Mouse (Mus musculus) cortical plate, adult 2 months (tissue): Measurements from ENCODE around the gene Rassf7. TPM values are rescaled to one million over a fixed set of nuclear protein-coding genes. Genes with fewer than 3 reads are reported as not detected.
A peak's percentile ranks its signal among the peaks of the same experiment; 100 is the strongest.

Experiments
- H3K27ac ChIP-seq: fragments of 200-500 bp; 2 replicates; pipeline ENCODE4 v1.5.1; 2012; ENCODE audit warnings: low read length, control low read depth, inconsistent platforms; ENCODE audit not compliant: insufficient read depth
- H3K4me1 ChIP-seq: fragments of 200-500 bp; 2 replicates; pipeline ENCODE4 v1.6.1; 2011; ENCODE audit warnings: low read length; ENCODE audit not compliant: control insufficient read depth, insufficient read depth
- H3K4me3 ChIP-seq: fragments of 200-500 bp; 2 replicates; pipeline ENCODE4 v1.5.1; 2011; ENCODE audit warnings: mild to moderate bottlenecking, low read length, control low read depth; ENCODE audit not compliant: insufficient read depth
- CTCF ChIP-seq: fragments of 200-500 bp; IDR thresholded peaks from 2 replicates; pipeline ENCODE4 v1.5.1; 2011; ENCODE audit warnings: mild to moderate bottlenecking, control low read depth, low read length; ENCODE audit not compliant: insufficient read depth; ENCODE audit errors: extremely low read depth
- POLR2A ChIP-seq: fragments of 200-500 bp; IDR thresholded peaks from 2 replicates; pipeline ENCODE4 v1.6.1; 2011; ENCODE audit warnings: mild to moderate bottlenecking, low read length, control low read depth; ENCODE audit not compliant: insufficient read depth; ENCODE audit errors: extremely low read depth
- polyA plus RNA-seq: library from polyadenylated mRNA; depleted of rRNA; stranded (reverse); fragments of >200 nt; gene quantifications from 2 replicates; pipeline ENCODE4 v1.2.3, GENCODE M21; 2012; rRNA removed

The Rassf7 gene
- 1.5 and 2.2 TPM in 2 replicates for polyA plus RNA-seq

DNA sequence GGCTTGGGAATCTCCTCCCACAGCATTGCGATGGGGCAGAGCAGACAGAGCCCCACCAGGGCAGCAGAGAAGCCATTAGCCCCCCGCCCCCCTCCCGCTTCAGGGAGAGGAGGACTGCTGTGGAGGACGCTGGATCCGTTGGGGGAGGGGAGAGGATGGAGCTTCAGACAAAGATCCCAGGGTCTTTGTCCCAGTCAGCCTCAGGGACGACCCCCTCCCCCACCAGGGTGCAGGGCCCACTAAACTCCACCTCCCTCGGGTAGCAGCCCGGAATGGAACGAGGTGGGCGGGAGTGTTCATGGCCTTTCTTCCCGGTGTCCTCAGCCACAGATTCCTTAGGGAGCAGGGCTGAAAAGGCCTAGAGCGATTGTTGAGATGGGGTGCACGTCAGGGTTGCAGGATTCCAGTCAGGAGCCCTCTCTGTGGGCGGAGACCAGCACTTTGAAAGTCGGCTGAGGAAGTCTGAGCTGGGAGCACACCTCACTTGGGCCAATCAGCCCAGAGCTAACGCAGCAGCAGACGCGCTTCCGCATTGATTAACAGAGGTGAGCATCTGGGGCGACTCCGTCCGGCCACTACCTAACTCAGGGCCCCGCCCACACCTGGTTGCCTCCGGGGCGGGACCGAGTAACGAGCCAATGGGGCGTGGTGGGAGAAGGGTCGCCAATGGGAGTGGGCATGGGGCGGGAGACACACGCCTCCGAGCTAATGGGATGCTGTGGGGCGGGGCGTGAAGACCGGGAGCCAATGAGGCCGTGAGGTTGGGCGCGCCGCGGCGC is at the start of gene Rassf7:
Rassf7 (plus strand) TSS at position 760 of the 779 bp plus-strand sequence.
- TF ChIP-seq CTCF: no peak
- Histone ChIP-seq H3K27ac (no peak within 1 kb of the TSS), H3K4me1 (no peaks in the 10 kb centered on the region; the same call in 1 of the 2 replicates), H3K4me3 (peak within 1 kb of the TSS; percentile 46)

- Histone ChIP-seq H3K4me3 (peak overlapping the region; percentile 40), H3K4me1 (no peaks in the 10 kb centered on the region), H3K27ac (peak overlapping the region; percentile 2)
- TF ChIP-seq CTCF (no peak), POLR2A (no peak)
These were observed 47.7 kb upstream of the Rassf7 start for GRCm38 (mm10) chr7:141167901-141168517.

DNA sequence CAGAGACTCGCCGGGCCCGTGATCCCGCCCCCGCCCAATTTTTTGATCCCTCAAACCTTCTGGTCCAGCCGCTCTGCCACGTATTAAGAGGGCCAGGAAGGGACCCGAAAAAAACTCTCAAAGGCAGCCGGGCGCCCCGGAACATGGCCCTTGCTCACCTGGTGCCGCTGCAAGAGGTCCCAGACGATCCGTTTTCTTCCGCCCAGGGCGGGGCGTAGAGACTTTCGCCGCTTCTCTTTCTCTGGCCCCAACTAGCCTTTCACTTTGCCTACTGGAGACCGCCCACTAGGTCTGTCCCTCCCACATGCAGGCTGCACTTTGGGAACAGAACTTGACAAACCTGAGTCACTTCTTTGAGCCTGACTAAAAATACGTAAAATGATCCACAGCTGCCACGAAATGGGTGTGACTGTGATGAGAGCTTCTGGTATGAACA is 47.1 kb upstream of the Rassf7 start:
- Histone ChIP-seq H3K27ac (peak overlapping the region; percentile 2; the same call in 1 of the 2 replicates), H3K4me1 (peaks cover 3% of the 10 kb centered on the region), H3K4me3 (peak overlapping the region; percentile 40)
- TF ChIP-seq CTCF (no peak), POLR2A (no peak)

DNA sequence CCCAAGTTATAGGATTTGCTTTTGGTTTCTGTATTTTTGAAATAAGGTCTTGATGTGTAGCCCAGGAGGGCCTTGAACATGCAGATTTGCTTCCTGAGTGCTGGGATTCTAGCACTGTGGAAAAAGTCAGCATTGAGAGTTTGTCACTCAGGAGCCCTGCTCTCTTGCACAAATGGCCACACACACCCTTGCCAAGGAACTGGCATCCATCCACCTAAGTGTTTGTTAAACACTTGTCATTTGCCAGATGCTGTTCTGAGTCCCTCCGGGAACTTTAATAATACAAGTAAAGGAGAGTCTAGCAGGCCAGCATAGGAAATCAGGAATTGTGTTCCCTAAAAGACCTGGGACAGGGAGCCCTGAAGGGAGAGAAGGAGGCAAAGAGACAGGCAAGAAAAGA is 46.4 kb upstream of the Rassf7 start:
- Histone ChIP-seq H3K4me1 (peaks cover 3% of the 10 kb centered on the region), H3K4me3 (no peak overlapping the region), H3K27ac (no peak overlapping the region)
- TF ChIP-seq CTCF (no peak), POLR2A (no peak)

GRCm38 (mm10) chr7:141169866-141170265 is 45.8 kb upstream of the Rassf7 start:
- Histone ChIP-seq H3K4me1 (peaks cover 3% of the 10 kb centered on the region), H3K4me3 (no peak overlapping the region), H3K27ac (no peak overlapping the region)
- TF ChIP-seq CTCF: no peak

GRCm38 (mm10) chr7:141172116-141173006 is 43.3 kb upstream of the Rassf7 start, which contains the start of gene Rnh1:
Gene Rnh1 (minus strand): TSS chr7:141172857.
- Histone ChIP-seq H3K27ac (peak within 1 kb of the TSS; percentile 74), H3K4me3 (peak within 1 kb of the TSS; percentile 58), H3K4me1 (peaks cover 3% of the 10 kb centered on the region)
- peak; percentile 94 for TF ChIP-seq POLR2A
- no peak for TF ChIP-seq CTCF

- Histone ChIP-seq H3K4me1 (peaks cover 3% of the 10 kb centered on the region), H3K4me3 (peak overlapping the region; percentile 58; the same call in 1 of the 2 replicates), H3K27ac (no peak overlapping the region)
- TF ChIP-seq CTCF (no peak), POLR2A (no peak)
These were observed 42.3 kb upstream of the Rassf7 start for GRCm38 (mm10) chr7:141173323-141173850.

DNA sequence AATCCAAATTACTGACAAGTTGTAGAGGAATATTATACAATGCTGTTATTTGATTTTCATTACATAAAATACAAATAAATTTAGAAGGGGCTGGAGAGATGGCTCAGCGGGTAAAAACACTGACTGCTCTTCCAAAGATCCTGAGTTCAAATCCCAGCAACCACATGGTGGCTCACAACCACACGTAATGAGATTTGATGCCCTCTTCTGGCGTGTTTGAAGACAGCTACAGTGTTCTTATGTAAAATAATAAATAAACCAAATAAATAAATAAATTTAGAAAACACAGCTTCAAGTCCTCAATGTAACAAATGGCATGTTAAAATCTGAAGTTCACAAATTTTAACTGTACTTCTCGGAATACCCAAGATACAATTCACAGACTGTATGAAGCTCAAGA is 40.6 kb upstream of the Rassf7 start:
- Histone ChIP-seq H3K4me1 (peaks cover 3% of the 10 kb centered on the region), H3K4me3 (no peak overlapping the region), H3K27ac (no peak overlapping the region)
- no peak for TF ChIP-seq CTCF
- TF ChIP-seq POLR2A: no peak

GRCm38 (mm10) chr7:141176173-141176572 is 39.5 kb upstream of the Rassf7 start:
- Histone ChIP-seq H3K4me3 (no peak overlapping the region), H3K4me1 (peaks cover 3% of the 10 kb centered on the region), H3K27ac (no peak overlapping the region)
- TF ChIP-seq POLR2A (no peak), CTCF (peak; percentile 99)
